Mouse (Mus musculus) limb, embryonic 13.5 days (tissue): ENCODE measurements at regions not wholly inside any gene's neighbourhood (a gene's known extent, or its start where the extent isn't known, plus 50 kb on each side); places are given as distances from the start of the nearest gene placed in this dataset.
"Not testable (repeated sequence)": the region's sequence is repeated elsewhere in the genome, so short reads cannot be mapped to it uniquely, and the experiment has no call there.

Experiments used
- ATAC-seq: fragments of 200-750 bp; cut with Nextera tagmentation; 2 replicates; pipeline ENCODE4 v1.8.0; 2017; ENCODE audit warnings: low read depth, moderate number of reproducible peaks, moderate TSS enrichment; ENCODE audit not compliant: low FRiP score
- H3K27ac ChIP-seq: fragments of 300-500 bp; sonication (generic); 2 replicates; pipeline ENCODE4 v1.5.1; 2015; ENCODE audit warnings: inconsistent platforms, mild to moderate bottlenecking, moderate library complexity
- H3K27me3 ChIP-seq: fragments of 300-500 bp; sonication (generic); 2 replicates; pipeline ENCODE4 v1.6.1; 2015; ENCODE audit warnings: mild to moderate bottlenecking, inconsistent platforms
- H3K36me3 ChIP-seq: fragments of 300-500 bp; sonication (generic); 2 replicates; pipeline ENCODE4 v1.6.1; 2015; ENCODE audit warnings: inconsistent platforms, mild to moderate bottlenecking, moderate library complexity
- H3K4me1 ChIP-seq: fragments of 300-500 bp; sonication (generic); 2 replicates; pipeline ENCODE4 v1.6.1; 2015; ENCODE audit warnings: inconsistent platforms
- H3K4me2 ChIP-seq: fragments of 300-500 bp; sonication (generic); replicated peaks from 2 replicates; pipeline ENCODE4 v1.6.1; 2015; ENCODE audit warnings: inconsistent platforms, mild to moderate bottlenecking, moderate library complexity
- H3K4me3 ChIP-seq: fragments of 300-500 bp; sonication (generic); 2 replicates; pipeline ENCODE4 v1.5.1; 2015; ENCODE audit warnings: moderate library complexity, mild to moderate bottlenecking, inconsistent platforms
- H3K9ac ChIP-seq: fragments of 300-500 bp; sonication (generic); 2 replicates; pipeline ENCODE4 v1.6.1; 2015; ENCODE audit warnings: mild to moderate bottlenecking, inconsistent platforms
- H3K9me3 ChIP-seq: fragments of 300-500 bp; sonication (generic); 2 replicates; pipeline ENCODE4 v1.6.1; 2016; ENCODE audit warnings: inconsistent platforms
- WGBS: fragments of 180-500 bp; shearing (Covaris S2); methylation state at CpG from one replicate; pipeline ENCODE4 v1.1.7; 2015; 5-methylcytosine and 5-hydroxymethylcytosine counted together

- 67% methylated on average over 8 of the region's 8 CpGs for WGBS
- H3K4me2 ChIP-seq, result no peak overlapping the region
- H3K4me1 ChIP-seq, result no peaks in the 10 kb centered on the region
- H3K9me3 ChIP-seq, result no peaks in the 10 kb centered on the region
- 0 out of 2 replicates have a peak, but pooled peaks cover 8% of the 10 kb centered on the region for H3K27me3 ChIP-seq
- no peaks in the 10 kb centered on the region for H3K36me3 ChIP-seq
- no peak overlapping the region for H3K4me3 ChIP-seq
- no peak overlapping the region for H3K27ac ChIP-seq
- H3K9ac ChIP-seq, result no peak overlapping the region
- ATAC-seq, result no peak
Observed at GRCm38 (mm10) chr10:99581074-99581473, 178.4 kb downstream of the Csl start.

- 73% methylated on average over 2 of the region's 2 CpGs for WGBS
- no peaks in the 10 kb centered on the region for H3K27me3 ChIP-seq
- H3K4me1 ChIP-seq, result no peaks in the 10 kb centered on the region
- ATAC-seq, result no peak
- H3K9me3 ChIP-seq, result no peaks in the 10 kb centered on the region
- H3K4me2 ChIP-seq, result no peak overlapping the region
- H3K27ac ChIP-seq, result no peak overlapping the region
- no peaks in the 10 kb centered on the region for H3K36me3 ChIP-seq
- no peak overlapping the region for H3K9ac ChIP-seq
- no peak overlapping the region for H3K4me3 ChIP-seq
Observed at GRCm38 (mm10) chr10:99584855-99585254, 174.6 kb downstream of the Csl start.

- Histone ChIP-seq H3K4me1 (peaks cover 10% of the 10 kb centered on the region), H3K27ac (no peak overlapping the region), H3K36me3 (no peaks in the 10 kb centered on the region), H3K27me3 (no peaks in the 10 kb centered on the region), H3K4me2 (peak overlapping the region; percentile 48), H3K4me3 (no peak overlapping the region), H3K9ac (no peak overlapping the region), H3K9me3 (no peaks in the 10 kb centered on the region)
- WGBS, result 12% methylated on average over 9 of the region's 9 CpGs
- peak; percentile 77 for ATAC-seq
Observed at GRCm38 (mm10) chr10:99592220-99592619, 167.2 kb downstream of the Csl start.

GRCm38 (mm10) chr10:99595659-99596058 lies 163.8 kb downstream of the Csl start:
- Histone ChIP-seq H3K27ac (no peak overlapping the region), H3K4me1 (peaks cover 10% of the 10 kb centered on the region), H3K36me3 (no peaks in the 10 kb centered on the region), H3K9ac (no peak overlapping the region), H3K4me3 (no peak overlapping the region), H3K9me3 (no peaks in the 10 kb centered on the region), H3K27me3 (no peaks in the 10 kb centered on the region), H3K4me2 (no peak overlapping the region)
- ATAC-seq, result no peak
- WGBS, result 81% methylated on average over 14 of the region's 14 CpGs

GRCm38 (mm10) chr10:99599142-99600120 lies 160.0 kb downstream of the Csl start:
- Histone ChIP-seq H3K4me2 (peak overlapping the region; percentile 57), H3K9ac (peak overlapping the region; percentile 58), H3K4me3 (peak overlapping the region; percentile 43)
- H3K9me3 ChIP-seq, H3K27ac ChIP-seq, H3K36me3 ChIP-seq, H3K4me1 ChIP-seq, H3K27me3 ChIP-seq: not testable (repeated sequence)
- 50% methylated on average over 29 of the region's 34 CpGs for WGBS
- peak; percentile 54 for ATAC-seq

- Histone ChIP-seq H3K27me3 (no peaks in the 10 kb centered on the region), H3K4me3 (no peak overlapping the region), H3K9ac (no peak overlapping the region), H3K36me3 (no peaks in the 10 kb centered on the region), H3K9me3 (no peaks in the 10 kb centered on the region), H3K4me1 (no peaks in the 10 kb centered on the region), H3K4me2 (no peak overlapping the region), H3K27ac (no peak overlapping the region)
- no peak for ATAC-seq
- 86% methylated on average over 5 of the region's 5 CpGs for WGBS
Observed at GRCm38 (mm10) chr10:99602331-99602730, 157.1 kb downstream of the Csl start.

- ATAC-seq, result no peak
Observed at GRCm38 (mm10) chr10:99604172-99604571, 155.3 kb downstream of the Csl start.

GRCm38 (mm10) chr10:99608477-99608876 lies 151.0 kb downstream of the Csl start:
- Histone ChIP-seq H3K4me1 (no peaks in the 10 kb centered on the region), H3K27me3 (no peaks in the 10 kb centered on the region), H3K9ac (no peak overlapping the region), H3K36me3 (no peaks in the 10 kb centered on the region), H3K4me2 (no peak overlapping the region), H3K4me3 (no peak overlapping the region), H3K9me3 (peaks cover 4% of the 10 kb centered on the region; the same call in 1 of the 2 replicates), H3K27ac (no peak overlapping the region)
- ATAC-seq, result no peak
- WGBS, result 87% methylated on average over 10 of the region's 10 CpGs

More at GRCm38 (mm10) chr10:99604172-99604571, 155.3 kb downstream of the Csl start:
- WGBS, result 86% methylated on average over 1 of the region's 1 CpGs
- H3K9ac ChIP-seq, result no peak overlapping the region
- H3K9me3 ChIP-seq, result no peaks in the 10 kb centered on the region
- no peak overlapping the region for H3K4me3 ChIP-seq
- H3K4me1 ChIP-seq, result no peaks in the 10 kb centered on the region
- H3K27ac ChIP-seq, result no peak overlapping the region
- H3K36me3 ChIP-seq, result no peaks in the 10 kb centered on the region
- H3K27me3 ChIP-seq, result no peaks in the 10 kb centered on the region
- no peak overlapping the region for H3K4me2 ChIP-seq

GRCm38 (mm10) chr10:99609420-99609819 lies 150.0 kb downstream of the Csl start:
- Histone ChIP-seq H3K36me3 (no peaks in the 10 kb centered on the region), H3K4me3 (no peak overlapping the region), H3K9me3 (peaks cover 4% of the 10 kb centered on the region; the same call in 1 of the 2 replicates), H3K27me3 (no peaks in the 10 kb centered on the region), H3K9ac (no peak overlapping the region), H3K27ac (no peak overlapping the region), H3K4me1 (no peaks in the 10 kb centered on the region), H3K4me2 (no peak overlapping the region)
- WGBS, result 94% methylated on average over 3 of the region's 3 CpGs
- no peak for ATAC-seq

GRCm38 (mm10) chr10:99610890-99611289 lies 148.6 kb downstream of the Csl start:
- WGBS, result 91% methylated on average over 4 of the region's 4 CpGs

GRCm38 (mm10) chr10:99614392-99615249 lies 144.8 kb downstream of the Csl start:
- H3K4me3 ChIP-seq, result no peak overlapping the region
- H3K4me1 ChIP-seq, result no peaks in the 10 kb centered on the region
- H3K27me3 ChIP-seq, result no peaks in the 10 kb centered on the region
- no peak overlapping the region for H3K4me2 ChIP-seq
- peaks cover 4% of the 10 kb centered on the region; the same call in 1 of the 2 replicates for H3K9me3 ChIP-seq
- no peak for ATAC-seq
- WGBS, result 13% methylated on average over 7 of the region's 7 CpGs
- no peak overlapping the region for H3K9ac ChIP-seq
- H3K36me3 ChIP-seq, result no peaks in the 10 kb centered on the region
- no peak overlapping the region for H3K27ac ChIP-seq

More at GRCm38 (mm10) chr10:99610890-99611289, 148.6 kb downstream of the Csl start:
- ATAC-seq, result no peak
- Histone ChIP-seq H3K9me3 (peaks cover 4% of the 10 kb centered on the region; the same call in 1 of the 2 replicates), H3K4me2 (no peak overlapping the region), H3K4me1 (no peaks in the 10 kb centered on the region), H3K36me3 (no peaks in the 10 kb centered on the region), H3K27ac (no peak overlapping the region), H3K9ac (no peak overlapping the region), H3K27me3 (no peaks in the 10 kb centered on the region), H3K4me3 (no peak overlapping the region)

GRCm38 (mm10) chr10:99615371-99615770 lies 144.1 kb downstream of the Csl start:
- Histone ChIP-seq H3K27ac (no peak overlapping the region), H3K27me3 (no peaks in the 10 kb centered on the region), H3K4me3 (no peak overlapping the region), H3K4me2 (no peak overlapping the region), H3K4me1 (no peaks in the 10 kb centered on the region), H3K9ac (no peak overlapping the region), H3K36me3 (no peaks in the 10 kb centered on the region), H3K9me3 (peaks cover 4% of the 10 kb centered on the region; the same call in 1 of the 2 replicates)
- no peak for ATAC-seq
- WGBS, result 73% methylated on average over 8 of the region's 8 CpGs
